Mouse (Mus musculus) CH12.LX (cell line): ENCODE measurements around the gene Col6a2. TPM values are rescaled to one million over a fixed set of nuclear protein-coding genes. Genes with fewer than 3 reads are reported as not detected.

Experiments
- DNase-seq: peaks from one replicate; pipeline ENCODE4 v3.0.0-alpha.2; 2013; ENCODE audit errors: extremely low read depth
- H3K27ac ChIP-seq: 2 replicates; pipeline ENCODE4 v1.5.1; 2012; ENCODE audit warnings: low read depth, mild to moderate bottlenecking, control low read depth, moderate library complexity; ENCODE audit not compliant: insufficient read depth
- H3K27me3 ChIP-seq: replicated peaks from 2 replicates; pipeline ENCODE3; 2012; ENCODE audit warnings: inconsistent platforms
- H3K36me3 ChIP-seq, 2 experiments: replicated peaks in 1 of 2; 2 replicates each; pipeline versions ENCODE3 to v1.6.1; 2012; ENCODE audit warnings: inconsistent platforms in 1 of 2, low read length in 1 of 2, mild to moderate bottlenecking in 1 of 2, mixed read lengths in 1 of 2, moderate library complexity in 1 of 2; ENCODE audit not compliant: control insufficient read depth in 1 of 2, insufficient read depth in 1 of 2
- H3K4me1 ChIP-seq, 2 experiments: 2 replicates each; pipeline ENCODE4 v1.6.1; 2012; ENCODE audit warnings: inconsistent platforms in 1 of 2, moderate library complexity in 1 of 2; ENCODE audit not compliant: insufficient read depth in 2 of 2, control insufficient read depth in 1 of 2
- H3K4me2 ChIP-seq: 2 replicates; pipeline ENCODE4 v1.6.1; 2012; ENCODE audit warnings: low read depth, mild to moderate bottlenecking, control low read depth; ENCODE audit not compliant: poor library complexity, insufficient read depth, severe bottlenecking
- H3K4me3 ChIP-seq, 3 experiments: fragments of 150-350 bp in 1 of 3; sonication (generic) in 1 of 3; replicated peaks in 1 of 3; 2 replicates each; pipeline versions ENCODE3 to v1.5.1; 2011 to 2012; ENCODE audit warnings: low read depth in 2 of 3, low read length in 2 of 3, mild to moderate bottlenecking in 2 of 3, moderate library complexity in 2 of 3, control low read depth in 1 of 3, improper control_type of control experiment in 1 of 3, inconsistent platforms in 1 of 3, mixed read lengths in 1 of 3; ENCODE audit not compliant: poor library complexity in 1 of 3
- H3K79me2 ChIP-seq: replicated peaks from 2 replicates; pipeline ENCODE4 v1.6.1; 2012; ENCODE audit warnings: mild to moderate bottlenecking, moderate library complexity; ENCODE audit not compliant: control insufficient read depth, poor library complexity, insufficient read depth, severe bottlenecking; ENCODE audit errors: extremely low read depth
- H3K9ac ChIP-seq: 2 replicates; pipeline ENCODE4 v1.6.1; 2012; ENCODE audit warnings: low read depth, mild to moderate bottlenecking, control low read depth, moderate library complexity; ENCODE audit not compliant: insufficient read depth
- H3K9me3 ChIP-seq: replicated peaks from 2 replicates; pipeline ENCODE3; 2012; ENCODE audit warnings: low read length, inconsistent platforms, mixed read lengths
- E2F4 ChIP-seq: IDR thresholded peaks from 2 replicates; pipeline ENCODE4 v1.6.1; 2011; ENCODE audit warnings: low read depth, low read length, improper control_type of control experiment; ENCODE audit not compliant: insufficient replicate concordance
- JUND ChIP-seq: conservative IDR thresholded peaks from 2 replicates; pipeline ENCODE4 v1.6.1; 2011; ENCODE audit warnings: low read depth, low read length, improper control_type of control experiment
- MAX ChIP-seq: IDR thresholded peaks from 2 replicates; pipeline ENCODE4 v1.6.1; 2011; ENCODE audit warnings: low read length, improper control_type of control experiment
- MAZ ChIP-seq: IDR thresholded peaks from 2 replicates; pipeline ENCODE4 v1.6.1; 2012; ENCODE audit warnings: low read depth, mild to moderate bottlenecking, inconsistent platforms, low read length, improper control_type of control experiment, moderate library complexity
- MEF2A ChIP-seq: IDR thresholded peaks from 2 replicates; pipeline ENCODE4 v1.6.1; 2014; ENCODE audit warnings: low read depth, mild to moderate bottlenecking, inconsistent platforms, low read length, improper control_type of control experiment, borderline replicate concordance
- MXI1 ChIP-seq: IDR thresholded peaks from 2 replicates; pipeline ENCODE4 v1.6.1; 2011; ENCODE audit warnings: mild to moderate bottlenecking, low read depth, low read length, improper control_type of control experiment
- MYC ChIP-seq: IDR thresholded peaks from 2 replicates; pipeline ENCODE4 v1.6.1; 2011; ENCODE audit warnings: low read depth, mild to moderate bottlenecking, improper control_type of control experiment, low read length
- NRF1 ChIP-seq: IDR thresholded peaks from 2 replicates; pipeline ENCODE4 v1.6.1; 2014; ENCODE audit warnings: low read depth, mild to moderate bottlenecking, inconsistent platforms, low read length, improper control_type of control experiment, moderate library complexity
- PAX5 ChIP-seq: IDR thresholded peaks from 2 replicates; pipeline ENCODE4 v1.6.1; 2012; ENCODE audit warnings: low read length, inconsistent platforms, mixed read lengths
- RCOR1 ChIP-seq: conservative IDR thresholded peaks from 2 replicates; pipeline ENCODE4 v1.6.1; 2012; ENCODE audit warnings: low read depth, mild to moderate bottlenecking, inconsistent platforms, low read length, improper control_type of control experiment
- SIN3A ChIP-seq: IDR thresholded peaks from 2 replicates; pipeline ENCODE4 v1.6.1; 2012; ENCODE audit warnings: low read length, improper control_type of control experiment, inconsistent platforms
- SMC3 ChIP-seq: IDR thresholded peaks from 2 replicates; pipeline ENCODE4 v1.6.1; 2011; ENCODE audit warnings: low read depth, low read length, improper control_type of control experiment
- TBP ChIP-seq: conservative IDR thresholded peaks from 2 replicates; pipeline ENCODE4 v1.6.1; 2011; ENCODE audit warnings: low read depth, low read length, improper control_type of control experiment
- TCF12 ChIP-seq: IDR thresholded peaks from 2 replicates; pipeline ENCODE4 v1.6.1; 2014; ENCODE audit warnings: low read depth, mild to moderate bottlenecking, inconsistent platforms, low read length, improper control_type of control experiment
- USF1 ChIP-seq: IDR thresholded peaks from 2 replicates; pipeline ENCODE4 v1.6.1; 2014; ENCODE audit warnings: low read depth, mild to moderate bottlenecking, inconsistent platforms, low read length, improper control_type of control experiment
- USF2 ChIP-seq: conservative IDR thresholded peaks from 2 replicates; pipeline ENCODE4 v1.6.1; 2011; ENCODE audit warnings: low read depth, low read length, improper control_type of control experiment
- ZC3H11A ChIP-seq: IDR thresholded peaks from 2 replicates; pipeline ENCODE4 v1.6.1; 2012; ENCODE audit warnings: low read depth, mild to moderate bottlenecking, inconsistent platforms, low read length, improper control_type of control experiment
- ZKSCAN1 ChIP-seq: IDR thresholded peaks from 2 replicates; pipeline ENCODE4 v1.6.1; 2012; ENCODE audit warnings: low read depth, inconsistent platforms, low read length, improper control_type of control experiment, borderline replicate concordance
- dilution Hi-C: fragments of 300-500 bp; cut with MboI; formaldehyde crosslinking; loops from 2 replicates; pipeline ENCODE4 v1.14.3; 2020; ENCODE audit warnings: low sequenced_read_pairs; ENCODE audit not compliant: extremely low pct_unique_long_range_greater_than_20kb, extremely low pct_ligation_motif_present
- in situ Hi-C: fragments of 300-500 bp; cut with MboI; formaldehyde crosslinking; loops from 3 replicates; pipeline ENCODE4 v1.14.3; 2019; ENCODE audit warnings: low sequenced_read_pairs, low pct_ligation_motif_present, low pct_unique_long_range_greater_than_20kb, mixed read lengths
- polyA plus RNA-seq: library from polyadenylated mRNA; unstranded; fragments of >175 nt; gene quantifications from 2 replicates; pipeline ENCODE4 v1.2.1, GENCODE M21; 2012; ENCODE audit warnings: low read depth; ENCODE audit not compliant: insufficient read length
- total RNA-seq, 2 experiments: library from RNA; depleted of rRNA; stranded (reverse); fragments of 300-350 nt in 1 of 2; fragments of >200 nt in 1 of 2; gene quantifications; 2 replicates each; pipeline ENCODE4 v1.2.3; 2012 to 2014

The Col6a2 gene
- total and polyA plus RNA-seq, 3 experiments: not detected

DNA sequence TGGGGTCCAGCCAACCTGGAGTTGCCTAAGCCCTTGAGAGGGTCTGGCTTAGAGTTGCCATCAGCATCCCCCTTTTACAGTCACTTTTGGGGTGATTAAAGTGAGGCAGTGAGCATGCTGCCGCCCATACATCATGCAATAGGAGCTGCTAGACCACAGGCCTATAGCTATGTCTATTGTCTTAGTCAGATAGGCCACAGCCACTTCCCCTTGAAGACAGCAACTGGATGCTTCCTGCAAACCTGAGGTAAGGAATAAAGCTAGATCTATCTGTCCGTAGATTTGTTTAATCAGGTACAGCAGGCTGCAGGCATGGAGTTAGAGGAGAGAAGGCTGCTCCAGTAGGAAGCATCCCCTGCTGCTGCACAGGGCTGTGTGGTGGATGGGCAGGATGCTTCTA, 52.4 kb downstream of the Col6a2 start:
- Histone ChIP-seq H3K4me2 (no peak overlapping the region), H3K27me3 (peaks cover 33% of the 10 kb centered on the region), H3K9ac (no peak overlapping the region), H3K9me3 (no peaks in the 10 kb centered on the region), H3K4me3 (no peak overlapping the region), H3K79me2 (no peaks in the 10 kb centered on the region), H3K4me1 (no peaks in the 10 kb centered on the region), H3K36me3 (no peaks in the 10 kb centered on the region), H3K27ac (no peak overlapping the region)
- in situ Hi-C loops: no loop called here
- dilution Hi-C loops: no loop called here
- TF ChIP-seq E2F4: no peak
- TF ChIP-seq MXI1: no peak
- TF ChIP-seq SMC3: no peak
- no peak for TF ChIP-seq TBP
- no peak for DNase-seq

DNA sequence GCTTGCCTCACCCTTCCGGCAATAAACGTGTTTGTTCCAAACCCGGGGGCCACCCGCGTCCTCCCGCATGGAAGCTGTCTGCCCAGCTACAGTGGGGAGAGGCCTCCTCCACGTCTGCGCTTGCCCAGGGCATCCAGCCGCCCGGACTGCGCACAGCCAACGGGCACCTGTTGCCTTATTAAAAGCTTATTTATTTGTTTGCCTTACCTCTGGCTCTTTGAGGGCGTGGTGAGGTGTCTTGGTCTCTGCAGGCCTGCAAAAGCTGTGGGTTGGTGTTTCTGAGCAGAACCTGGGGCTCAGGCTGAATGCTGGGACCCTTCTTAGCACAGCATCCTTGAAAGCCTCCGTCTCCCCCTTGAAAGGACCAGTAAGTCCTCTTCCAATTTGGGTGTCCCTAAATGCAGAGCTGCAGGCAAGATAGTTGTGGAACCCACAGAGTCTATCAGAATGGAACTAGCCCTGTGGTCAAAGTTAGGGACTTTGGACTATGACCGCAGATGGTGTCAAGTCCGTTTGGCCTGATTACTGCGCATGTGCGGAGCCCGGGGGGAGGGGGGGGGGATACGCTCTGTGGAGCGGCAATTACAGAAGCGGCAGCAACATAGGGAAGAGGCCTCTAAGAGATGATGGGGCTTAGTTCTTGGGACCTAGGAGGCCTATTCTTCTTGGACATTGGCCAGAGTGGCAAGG, 53.3 kb downstream of the Col6a2 start:
- Histone ChIP-seq H3K9ac (no peak overlapping the region), H3K9me3 (no peaks in the 10 kb centered on the region), H3K27me3 (peaks cover 27% of the 10 kb centered on the region), H3K36me3 (no peaks in the 10 kb centered on the region), H3K4me1 (no peaks in the 10 kb centered on the region), H3K27ac (no peak overlapping the region), H3K4me2 (no peak overlapping the region), H3K79me2 (no peaks in the 10 kb centered on the region), H3K4me3 (no peak overlapping the region)
- TF ChIP-seq NRF1 (peak; percentile 54; the same call in 1 of the 2 replicates), TCF12 (no peak)
- DNase-seq: no peak
- dilution Hi-C loops (no loop called here), in situ Hi-C loops (no loop called here)

DNA sequence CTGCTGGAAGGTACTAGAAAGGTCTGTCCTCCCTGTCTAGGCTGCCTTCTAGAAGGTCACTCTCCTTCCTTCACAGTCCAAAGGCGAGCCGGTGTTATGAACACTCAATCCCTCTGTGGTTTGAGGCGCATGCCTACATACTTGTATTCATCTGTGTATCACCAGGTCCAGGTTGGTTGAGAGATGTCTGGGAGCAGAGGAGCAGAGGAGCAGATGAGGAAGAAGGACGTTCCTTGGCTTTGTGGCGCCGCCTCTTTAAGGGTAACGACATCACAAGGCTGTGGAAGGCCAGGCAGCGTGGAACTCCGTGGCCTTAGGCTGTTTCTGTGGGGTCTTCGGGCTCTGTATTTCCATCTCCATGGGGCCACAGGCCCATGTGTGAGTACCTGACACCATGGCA, 61.5 kb downstream of the Col6a2 start, which contains the start of gene Spatc1l:
Spatc1l (plus strand) TSS at position 301 of the 400 bp plus-strand sequence.
- Histone ChIP-seq H3K79me2 (no peaks in the 10 kb centered on the region), H3K9me3 (no peaks in the 10 kb centered on the region), H3K4me2 (no peak within 1 kb of the TSS), H3K4me1 (no peaks in the 10 kb centered on the region), H3K36me3 (peaks cover 0 to 3% of the 10 kb centered on the region in 2 experiments), H3K4me3 (no peak within 1 kb of the TSS), H3K27ac (no peak within 1 kb of the TSS), H3K27me3 (peaks cover 4% of the 10 kb centered on the region), H3K9ac (no peak within 1 kb of the TSS)
- in situ Hi-C loops (no loop called here), dilution Hi-C loops (no loop called here)
- TF ChIP-seq MAX: no peak
- no peak for TF ChIP-seq MAZ
- no peak for TF ChIP-seq SMC3
- no peak for TF ChIP-seq USF1
- TF ChIP-seq ZKSCAN1: no peak
- TF ChIP-seq JUND: no peak
- no peak for TF ChIP-seq TBP
- no peak for TF ChIP-seq ZC3H11A
- no peak for TF ChIP-seq MYC
- no peak for TF ChIP-seq MEF2A
- no peak for TF ChIP-seq RCOR1
- TF ChIP-seq NRF1: no peak
- no peak for TF ChIP-seq PAX5
- TF ChIP-seq E2F4: no peak
- TF ChIP-seq SIN3A: no peak
- no peak for TF ChIP-seq USF2
- DNase-seq: no peak
